Mouse (Mus musculus): ENCODE measurements around the gene Lbr. TPM values are rescaled to one million over a fixed set of nuclear protein-coding genes. Genes with fewer than 3 reads are reported as not detected.
"Not testable (repeated sequence)": the region's sequence is repeated elsewhere in the genome, so short reads cannot be mapped to it uniquely, and the experiment has no call there.

The Lbr gene
- polyA plus RNA-seq, 1 experiment from 2014 or later = 123 TPM

DNA sequence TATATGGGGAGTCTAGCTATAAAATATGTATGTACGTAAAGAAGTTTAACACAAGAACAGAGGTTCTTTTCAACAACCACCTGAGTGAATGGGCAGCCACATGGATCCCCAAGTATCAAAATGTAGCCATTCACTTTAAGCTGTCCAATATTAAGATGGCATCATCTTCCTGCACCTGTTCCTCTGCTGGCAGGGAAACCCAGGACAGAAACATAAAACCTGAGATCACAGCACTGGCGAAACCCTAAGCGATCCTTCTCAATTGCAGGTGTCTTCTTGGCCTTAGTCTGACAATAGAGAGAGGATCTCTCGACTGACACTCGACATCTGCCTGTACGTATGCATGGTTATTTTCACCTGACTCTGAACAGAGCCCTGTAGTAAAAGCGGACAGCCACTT lies 16.1 kb downstream of the Lbr start:
- Histone ChIP-seq H3K36me3 (peaks cover 94% of the 10 kb centered on the region), H3K27me3 (no peaks in the 10 kb centered on the region), H3K4me2 (replicated peaks) (no peak overlapping the region), H3K4me1 (no peaks in the 10 kb centered on the region), H3K4me3 (no peak overlapping the region), H3K9me3 (no peaks in the 10 kb centered on the region), H3K9ac (no peak overlapping the region), H3K27ac (no peak overlapping the region)
- 94% methylated on average over 7 of the region's 7 CpGs for WGBS
- ATAC-seq (ENCODE audit: insufficient number of reproducible peaks, insufficient read depth, low FRiP score, low TSS enrichment) = no peak

DNA sequence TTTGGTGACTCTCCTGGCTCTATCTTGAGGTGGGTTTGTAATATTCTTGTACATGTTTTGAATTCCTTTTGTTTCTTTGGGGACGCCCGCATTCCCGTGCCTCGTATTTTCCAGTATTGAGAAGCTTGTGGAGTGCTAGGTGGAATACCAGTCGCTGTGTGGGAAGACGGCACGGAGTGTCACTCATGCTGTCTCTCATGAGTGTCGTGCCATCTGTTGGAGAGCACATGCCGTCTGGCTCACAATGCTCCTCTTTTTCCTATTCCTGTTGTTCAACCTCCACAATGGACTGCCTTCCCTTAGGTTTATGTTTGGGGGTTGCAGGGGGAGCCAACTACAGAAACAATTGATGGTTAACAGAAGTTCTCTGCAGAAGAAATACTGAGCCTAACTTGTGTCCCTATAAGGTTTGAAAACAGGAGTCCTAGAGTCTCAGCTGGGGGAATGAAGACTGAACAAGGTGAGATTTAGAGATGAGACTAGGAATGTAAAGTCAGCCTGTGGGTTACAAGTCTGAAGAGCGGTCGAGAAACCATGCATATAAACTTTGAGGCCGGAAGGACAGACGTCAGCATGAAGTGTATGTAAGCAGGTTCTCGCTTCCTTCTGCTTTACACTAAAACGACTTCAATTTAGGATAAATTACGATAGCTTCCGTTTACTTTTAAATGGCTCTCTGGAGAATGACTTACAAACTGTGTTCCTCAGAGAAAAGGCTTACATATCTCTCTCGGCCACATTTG lies 31.2 kb downstream of the Lbr start:
- no peak overlapping the region for H3K27ac ChIP-seq
- no peak overlapping the region for H3K4me2 ChIP-seq (replicated peaks)
- no peaks in the 10 kb centered on the region for H3K27me3 ChIP-seq
- 89% methylated on average over 18 of the region's 18 CpGs for WGBS
- ATAC-seq (ENCODE audit: insufficient number of reproducible peaks, insufficient read depth, low FRiP score, low TSS enrichment) = no peak
- H3K4me3 ChIP-seq = no peak overlapping the region
- no peak overlapping the region for H3K9ac ChIP-seq
- H3K4me1 ChIP-seq = no peaks in the 10 kb centered on the region
- peaks cover 22% of the 10 kb centered on the region for H3K36me3 ChIP-seq
- H3K9me3 ChIP-seq = no peaks in the 10 kb centered on the region

DNA sequence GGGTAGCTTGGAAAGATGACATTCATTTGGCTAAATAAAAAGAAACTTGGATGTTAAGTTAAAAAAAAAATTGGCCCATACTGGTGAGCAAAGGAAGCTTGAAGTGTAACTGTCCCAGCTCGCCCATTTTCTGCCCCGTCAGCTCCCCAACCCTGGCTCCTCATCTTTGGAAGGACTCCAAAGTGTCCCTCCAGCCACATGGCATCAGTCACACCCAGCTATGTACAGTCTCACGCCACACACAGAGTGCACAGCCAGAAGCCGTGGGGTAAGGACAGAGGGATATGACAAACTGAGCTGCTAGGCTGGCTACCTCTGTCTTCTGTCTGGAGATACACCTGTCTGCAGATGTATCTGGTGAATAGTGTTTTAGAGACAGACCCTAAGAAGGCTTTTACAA lies 42.2 kb downstream of the Lbr start:
- WGBS = 87% methylated on average over 4 of the region's 4 CpGs

DNA sequence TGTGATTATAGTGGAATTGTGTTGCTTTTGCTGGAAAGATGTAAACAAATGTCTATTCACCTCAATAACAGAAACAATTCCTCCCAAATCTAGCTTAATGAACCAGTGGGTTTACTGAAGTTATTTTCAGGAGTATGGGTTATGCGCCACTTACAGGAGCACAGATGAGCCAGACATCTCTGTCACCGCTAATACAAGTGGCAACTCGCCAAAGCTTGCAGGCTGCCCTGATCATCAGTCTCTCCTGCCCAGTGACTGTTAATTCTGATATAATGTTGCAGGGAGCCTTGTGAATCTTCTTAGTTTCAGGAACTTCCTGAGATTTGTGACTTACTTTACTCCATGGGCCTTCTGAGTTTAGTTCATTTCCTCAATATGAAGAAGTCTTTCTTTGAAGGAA lies 42.9 kb downstream of the Lbr start:
- Histone ChIP-seq H3K9me3 (no peaks in the 10 kb centered on the region), H3K4me1 (no peaks in the 10 kb centered on the region), H3K9ac (no peak overlapping the region), H3K27ac (no peak overlapping the region), H3K36me3 (no peaks in the 10 kb centered on the region), H3K4me3 (no peak overlapping the region), H3K27me3 (no peaks in the 10 kb centered on the region), H3K4me2 (replicated peaks) (no peak overlapping the region)
- WGBS = 87% methylated on average over 3 of the region's 3 CpGs
- no peak for ATAC-seq (ENCODE audit: insufficient number of reproducible peaks, insufficient read depth, low FRiP score, low TSS enrichment)

More for the DNA sequence above, 42.2 kb downstream of the Lbr start:
- H3K9me3 ChIP-seq = no peaks in the 10 kb centered on the region
- H3K4me3 ChIP-seq = no peak overlapping the region
- H3K27me3 ChIP-seq = no peaks in the 10 kb centered on the region
- H3K36me3 ChIP-seq = no peaks in the 10 kb centered on the region
- no peaks in the 10 kb centered on the region for H3K4me1 ChIP-seq
- no peak for ATAC-seq (ENCODE audit: insufficient number of reproducible peaks, insufficient read depth, low FRiP score, low TSS enrichment)
- no peak overlapping the region for H3K4me2 ChIP-seq (replicated peaks)
- no peak overlapping the region for H3K9ac ChIP-seq
- H3K27ac ChIP-seq = no peak overlapping the region

DNA sequence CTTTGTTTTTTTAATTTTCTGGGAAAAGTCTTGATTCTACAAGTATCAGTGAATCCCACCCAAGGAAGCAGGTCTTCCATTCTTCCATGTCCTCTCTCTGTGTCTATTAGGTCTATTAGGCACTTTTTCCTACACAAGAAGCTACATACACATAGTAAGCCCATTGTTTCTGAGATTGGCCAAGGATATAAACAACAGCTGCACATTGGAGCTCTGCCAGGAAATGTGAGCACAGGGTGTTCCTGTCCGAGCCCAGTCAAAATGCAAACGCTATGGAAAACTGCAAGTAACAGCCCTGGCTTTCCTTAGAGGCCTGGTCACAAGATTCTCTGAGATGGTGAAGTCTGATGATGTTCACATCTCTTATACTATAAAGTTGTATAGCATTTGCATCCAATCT lies 49.3 kb downstream of the Lbr start:
- no peaks in the 10 kb centered on the region for H3K27me3 ChIP-seq
- H3K9me3 ChIP-seq = no peaks in the 10 kb centered on the region
- no peak for ATAC-seq (ENCODE audit: insufficient number of reproducible peaks, insufficient read depth, low FRiP score, low TSS enrichment)
- H3K27ac ChIP-seq = no peak overlapping the region
- H3K4me3 ChIP-seq = no peak overlapping the region
- 34% methylated on average over 2 of the region's 2 CpGs for WGBS
- H3K9ac ChIP-seq = no peak overlapping the region
- no peaks in the 10 kb centered on the region for H3K36me3 ChIP-seq
- H3K4me2 ChIP-seq (replicated peaks) = no peak overlapping the region
- no peaks in the 10 kb centered on the region; the same call in 1 of the 2 replicates for H3K4me1 ChIP-seq

DNA sequence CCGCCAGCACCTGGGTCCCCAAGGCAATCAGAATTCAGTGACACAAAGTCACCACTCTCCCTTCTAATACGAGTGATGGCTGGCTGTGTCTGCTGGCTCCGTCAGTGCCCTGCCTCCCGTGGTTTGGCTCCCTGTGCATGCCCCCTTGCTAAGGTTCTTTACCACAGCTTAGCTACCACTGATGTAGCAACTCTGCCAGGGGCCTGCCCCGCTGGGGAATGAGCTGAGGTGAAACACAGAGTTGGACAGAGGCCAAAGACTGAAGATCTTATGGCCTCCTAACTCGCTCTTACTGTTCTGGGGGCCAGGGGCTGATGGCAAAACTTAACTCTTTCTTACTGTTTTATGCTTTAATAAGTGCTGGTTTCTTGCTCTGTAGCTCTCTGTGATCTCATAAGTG lies 52.9 kb downstream of the Lbr start:
- no peak for ATAC-seq (ENCODE audit: insufficient number of reproducible peaks, insufficient read depth, low FRiP score, low TSS enrichment)
- H3K27ac ChIP-seq = no peak overlapping the region
- H3K4me3 ChIP-seq = no peak overlapping the region
- no peaks in the 10 kb centered on the region for H3K36me3 ChIP-seq
- no peaks in the 10 kb centered on the region for H3K27me3 ChIP-seq
- H3K4me2 ChIP-seq (replicated peaks) = no peak overlapping the region
- H3K4me1 ChIP-seq = no peaks in the 10 kb centered on the region; the same call in 1 of the 2 replicates
- H3K9ac ChIP-seq = no peak overlapping the region
- H3K9me3 ChIP-seq = no peaks in the 10 kb centered on the region
- 53% methylated on average over 6 of the region's 6 CpGs for WGBS

DNA sequence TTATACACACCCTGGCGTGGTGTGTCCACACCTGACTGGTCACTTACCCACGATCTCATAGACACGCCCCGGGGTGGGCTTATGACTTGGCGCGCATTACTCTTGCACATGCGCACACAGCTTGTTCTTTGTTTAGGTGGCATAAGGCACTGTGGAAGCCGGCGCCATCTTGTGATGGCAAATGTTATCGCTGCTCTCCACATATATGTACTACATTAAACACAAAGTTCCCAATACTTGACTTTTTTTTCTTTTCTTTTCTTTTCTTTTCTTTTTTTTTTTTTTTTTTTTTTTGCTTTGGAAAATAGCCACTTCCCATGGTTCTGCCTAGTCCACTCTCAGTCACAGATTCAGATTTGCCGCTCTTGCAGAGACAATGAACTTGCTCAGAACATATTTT lies 60.2 kb downstream of the Lbr start:
- not testable (repeated sequence) for H3K9me3 ChIP-seq; H3K27ac ChIP-seq; ATAC-seq (ENCODE audit: insufficient number of reproducible peaks, insufficient read depth, low FRiP score, low TSS enrichment); H3K4me3 ChIP-seq; H3K4me1 ChIP-seq; H3K36me3 ChIP-seq; H3K27me3 ChIP-seq; H3K4me2 ChIP-seq (replicated peaks); H3K9ac ChIP-seq
- 94% methylated on average over 11 of the region's 11 CpGs for WGBS

DNA sequence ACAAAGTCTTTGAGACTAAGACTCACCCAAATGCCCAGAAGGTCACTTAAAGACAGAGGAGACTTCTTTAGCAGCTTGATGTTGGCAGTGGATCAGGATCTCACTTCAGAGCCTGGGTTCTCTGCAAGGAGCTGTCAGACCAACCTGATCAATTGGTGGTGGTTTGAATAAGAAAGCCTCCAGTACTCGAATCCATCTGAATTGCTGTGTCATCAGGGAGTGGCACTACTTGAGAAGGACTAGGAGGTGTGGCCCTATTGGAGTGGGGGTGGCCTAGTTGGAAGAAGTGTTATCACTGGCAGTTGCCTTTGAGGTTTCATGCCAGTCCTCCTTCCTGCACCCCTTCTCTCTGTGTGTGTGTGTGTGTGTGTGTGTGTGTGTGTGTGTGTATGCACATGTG lies 66.3 kb downstream of the Lbr start:
- Histone ChIP-seq H3K9ac (no peak overlapping the region), H3K36me3 (no peaks in the 10 kb centered on the region), H3K4me1 (no peaks in the 10 kb centered on the region), H3K27me3 (no peaks in the 10 kb centered on the region), H3K9me3 (no peaks in the 10 kb centered on the region), H3K4me3 (no peak overlapping the region), H3K27ac (no peak overlapping the region), H3K4me2 (replicated peaks) (no peak overlapping the region)
- WGBS = 63% methylated on average over 1 of the region's 1 CpGs
- no peak for ATAC-seq (ENCODE audit: insufficient number of reproducible peaks, insufficient read depth, low FRiP score, low TSS enrichment)

DNA sequence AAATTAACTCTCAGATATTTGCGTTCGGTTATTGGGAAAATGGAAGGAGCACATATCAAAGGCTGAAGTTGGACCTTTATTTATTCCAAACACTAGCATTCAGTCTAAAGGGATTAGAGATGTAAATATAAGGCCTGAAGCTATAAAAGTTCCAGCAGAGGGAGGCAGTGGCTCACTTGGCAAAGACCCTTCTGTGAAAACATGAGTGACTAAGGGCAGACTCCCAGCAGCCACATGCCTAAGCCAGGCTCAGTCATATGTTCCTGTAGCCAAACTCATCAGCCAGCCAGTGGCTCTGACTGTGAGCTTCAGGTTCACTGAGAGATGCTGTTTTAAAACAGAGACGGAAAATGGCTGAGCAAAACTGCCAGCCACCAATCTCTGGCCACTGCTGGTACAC lies 71.0 kb downstream of the Lbr start:
- Histone ChIP-seq H3K27me3 (no peaks in the 10 kb centered on the region), H3K4me3 (no peak overlapping the region), H3K9ac (no peak overlapping the region), H3K36me3 (no peaks in the 10 kb centered on the region), H3K4me2 (replicated peaks) (no peak overlapping the region), H3K9me3 (no peaks in the 10 kb centered on the region), H3K4me1 (no peaks in the 10 kb centered on the region), H3K27ac (no peak overlapping the region)
- ATAC-seq (ENCODE audit: insufficient number of reproducible peaks, insufficient read depth, low FRiP score, low TSS enrichment) = no peak
- WGBS = 96% methylated on average over 3 of the region's 3 CpGs

DNA sequence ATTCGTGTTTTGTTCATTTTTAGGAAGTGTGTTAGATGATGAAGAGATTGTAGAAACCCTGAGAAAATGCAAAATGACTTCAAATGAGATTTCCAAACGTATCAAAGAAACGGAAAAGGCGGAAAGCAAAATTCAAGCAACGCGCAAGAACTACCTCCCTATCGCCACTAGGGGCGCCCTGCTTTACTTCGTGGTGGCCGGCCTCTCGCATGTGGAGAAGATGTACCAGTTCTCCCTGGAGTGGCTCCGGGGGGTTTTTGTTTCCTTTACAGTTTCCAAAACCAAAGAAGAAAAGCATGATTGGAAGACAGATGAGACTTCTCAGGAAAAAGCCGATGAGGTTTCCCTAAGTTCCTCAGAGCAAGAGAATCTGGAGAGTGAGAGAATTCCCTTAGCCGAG lies 73.5 kb downstream of the Lbr start:
- Histone ChIP-seq H3K27ac (no peak overlapping the region), H3K36me3 (no peaks in the 10 kb centered on the region), H3K9me3 (no peaks in the 10 kb centered on the region), H3K9ac (no peak overlapping the region), H3K27me3 (no peaks in the 10 kb centered on the region), H3K4me3 (no peak overlapping the region), H3K4me2 (replicated peaks) (no peak overlapping the region), H3K4me1 (no peaks in the 10 kb centered on the region)
- no peak for ATAC-seq (ENCODE audit: insufficient number of reproducible peaks, insufficient read depth, low FRiP score, low TSS enrichment)
- 55% methylated on average over 14 of the region's 14 CpGs for WGBS

All from embryonic facial prominence, embryonic 12.5 days (tissue).